Mouse (Mus musculus) heart, postnatal 0 days (tissue): ENCODE results near the gene Cmtm8.

Experiments used
- CTCF ChIP-seq: IDR thresholded peaks from 2 replicates; pipeline ENCODE4 v1.5.1; 2016; ENCODE audit warnings: antibody characterized with exemption, control low read depth, low read depth
- EP300 ChIP-seq: IDR thresholded peaks from 2 replicates; pipeline ENCODE4 v1.6.1; 2016; ENCODE audit warnings: antibody characterized with exemption, low read depth

GRCm38 (mm10) chr9:114855327-114855726 lies 11.4 kb upstream of the Cmtm8 start:
- no peak for TF ChIP-seq CTCF
- no peak for TF ChIP-seq EP300
